Mouse (Mus musculus): ENCODE data around the gene Krt27.

Krt27 gene

GRCm38 (mm10) chr11:99329655-99330054 is 21.2 kb downstream of the Krt27 start:
- DNase-seq (ENCODE audit: low spot score in 2 of 2): peak in 1 of 2 experiments; percentile 32

- no peak for DNase-seq (ENCODE audit: low spot score in 2 of 2)
Observed at GRCm38 (mm10) chr11:99322851-99323250, 28.1 kb downstream of the Krt27 start, which contains the start of gene Krt25. Gene Krt25, minus strand, starts transcription at chr11:99322951.

- no peak for DNase-seq (ENCODE audit: low spot score in 2 of 2)
Observed at GRCm38 (mm10) chr11:99321094-99321493, 29.8 kb downstream of the Krt27 start.

- DNase-seq (ENCODE audit: low spot score in 2 of 2): no peak
Observed at GRCm38 (mm10) chr11:99319127-99319526, 31.8 kb downstream of the Krt27 start.

GRCm38 (mm10) chr11:99316543-99316942 is 34.4 kb downstream of the Krt27 start:
- DNase-seq (ENCODE audit: low spot score in 2 of 2): no peak

- no peak for DNase-seq (ENCODE audit: low spot score in 2 of 2)
Observed at GRCm38 (mm10) chr11:99314594-99314993, 36.3 kb downstream of the Krt27 start.

GRCm38 (mm10) chr11:99310882-99311281 is 40.0 kb downstream of the Krt27 start:
- no peak for DNase-seq (ENCODE audit: low spot score in 2 of 2)

- DNase-seq (ENCODE audit: low spot score in 2 of 2): peak; percentile 42 to 45
Observed at GRCm38 (mm10) chr11:99307579-99307978, 43.3 kb downstream of the Krt27 start.

All from urinary bladder, postnatal 36 days (tissue).